Mouse (Mus musculus) forebrain, embryonic 16.5 days (tissue): ENCODE data around the gene Olfr661. TPM values are rescaled to one million over a fixed set of nuclear protein-coding genes. Genes with fewer than 3 reads are reported as not detected.

Experiments used
- ATAC-seq: fragments of 200-750 bp; cut with Nextera tagmentation; 2 replicates; pipeline ENCODE4 v1.8.0; 2017; ENCODE audit warnings: mild to moderate bottlenecking, moderate library complexity
- H3K27ac ChIP-seq: fragments of 300-500 bp; sonication (generic); 2 replicates; pipeline ENCODE4 v1.5.1; 2014; ENCODE audit warnings: low read length, control low read depth
- H3K27me3 ChIP-seq: fragments of 300-500 bp; sonication (generic); replicated peaks from 2 replicates; pipeline ENCODE4 v1.6.1; 2014; ENCODE audit warnings: low read length; ENCODE audit not compliant: control insufficient read depth, insufficient read depth
- H3K36me3 ChIP-seq: fragments of 300-500 bp; sonication (generic); 2 replicates; pipeline ENCODE4 v1.6.1; 2014; ENCODE audit not compliant: control insufficient read depth, insufficient read depth
- H3K4me1 ChIP-seq: fragments of 300-500 bp; sonication (generic); replicated peaks from 2 replicates; pipeline ENCODE4 v1.6.1; 2014; ENCODE audit warnings: low read length; ENCODE audit not compliant: control insufficient read depth, insufficient read depth
- H3K4me2 ChIP-seq: fragments of 300-500 bp; sonication (generic); 2 replicates; pipeline ENCODE4 v1.6.1; 2014; ENCODE audit warnings: mild to moderate bottlenecking, low read length, control low read depth
- H3K4me3 ChIP-seq: fragments of 300-500 bp; sonication (generic); replicated peaks from 2 replicates; pipeline ENCODE4 v1.5.1; 2014; ENCODE audit warnings: mild to moderate bottlenecking, low read length, control low read depth
- H3K9ac ChIP-seq: fragments of 300-500 bp; sonication (generic); replicated peaks from 2 replicates; pipeline ENCODE4 v1.6.1; 2014; ENCODE audit warnings: low read depth, low read length, control low read depth
- H3K9me3 ChIP-seq: fragments of 300-500 bp; sonication (generic); 2 replicates; pipeline ENCODE4 v1.6.1; 2016; ENCODE audit warnings: low read length; ENCODE audit not compliant: control insufficient read depth
- WGBS: fragments of 180-500 bp; shearing (Covaris S2); extraction: QIAGEN DNeasy Blood & Tissue Kit; methylation state at CpG from one replicate; pipeline ENCODE4 v1.1.7; 2014; 5-methylcytosine and 5-hydroxymethylcytosine counted together
- polyA plus RNA-seq: library from polyadenylated mRNA; unstranded; fragments of >200 nt; fragmentation: Nextera tagmentation; extraction: Ambion mirVana; gene quantifications from 2 replicates; pipeline ENCODE4 v1.2.1, GENCODE M21; 2015

Gene Olfr661
- not detected in 2 replicates for polyA plus RNA-seq

GRCm38 (mm10) chr7:104686201-104686600, at the start of gene Olfr661:
Olfr661 (plus strand) TSS chr7:104686501.
- H3K4me3 ChIP-seq: no peak within 1 kb of the TSS
- no peak for ATAC-seq
- no peaks in the 10 kb centered on the region for H3K4me1 ChIP-seq
- no peaks in the 10 kb centered on the region for H3K36me3 ChIP-seq
- H3K9me3 ChIP-seq: no peaks in the 10 kb centered on the region
- H3K27me3 ChIP-seq: no peaks in the 10 kb centered on the region
- no peak within 1 kb of the TSS for H3K9ac ChIP-seq
- WGBS: 94% methylated on average over 2 of the region's 2 CpGs
- H3K4me2 ChIP-seq: no peak within 1 kb of the TSS
- no peak within 1 kb of the TSS for H3K27ac ChIP-seq

DNA sequence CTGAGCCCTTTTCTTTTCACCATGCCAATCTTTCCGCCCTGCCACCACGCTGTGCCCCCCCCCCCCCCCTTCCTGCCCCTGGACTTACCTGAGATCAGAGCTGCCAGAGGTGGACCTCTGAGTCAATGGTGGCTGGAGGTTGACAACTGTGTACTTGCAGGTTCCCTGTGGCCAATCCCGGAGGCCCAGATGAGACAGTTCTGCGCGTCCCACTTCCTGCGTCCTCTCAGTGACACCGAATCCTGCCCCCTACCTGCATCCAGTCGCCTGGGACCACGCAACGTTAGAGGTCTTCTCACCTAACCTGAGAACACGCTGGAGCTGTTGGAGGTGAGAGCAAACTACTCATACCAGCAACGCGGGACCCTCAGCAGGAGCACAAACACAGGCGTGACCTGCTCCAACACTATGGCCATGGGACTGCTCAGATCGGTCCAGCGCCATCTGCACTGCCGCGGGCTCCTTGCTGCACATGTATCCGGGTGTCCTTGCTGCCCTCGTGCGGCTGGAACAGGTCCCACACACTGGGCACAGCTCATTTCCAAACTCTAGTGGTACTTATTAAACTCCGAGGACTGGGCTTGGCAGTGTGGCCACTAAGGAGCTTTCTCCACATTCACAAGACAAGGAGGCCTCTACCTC, 39.3 kb upstream of the Olfr661 start, which contains the start of gene Olfr658:
Olfr658 (minus strand) TSS at position 465 of the 642 bp plus-strand sequence.
- peak within 1 kb of the TSS; percentile 30 for H3K4me3 ChIP-seq
- WGBS: 26% methylated on average over 21 of the region's 22 CpGs
- peak; percentile 88 for ATAC-seq
- no peak within 1 kb of the TSS for H3K27ac ChIP-seq
- no peaks in the 10 kb centered on the region for H3K27me3 ChIP-seq
- H3K9ac ChIP-seq: no peak within 1 kb of the TSS; the same call in 1 of the 2 replicates
- H3K36me3 ChIP-seq: no peaks in the 10 kb centered on the region
- no peaks in the 10 kb centered on the region for H3K9me3 ChIP-seq
- peak within 1 kb of the TSS; percentile 49 for H3K4me2 ChIP-seq
- H3K4me1 ChIP-seq: no peaks in the 10 kb centered on the region

DNA sequence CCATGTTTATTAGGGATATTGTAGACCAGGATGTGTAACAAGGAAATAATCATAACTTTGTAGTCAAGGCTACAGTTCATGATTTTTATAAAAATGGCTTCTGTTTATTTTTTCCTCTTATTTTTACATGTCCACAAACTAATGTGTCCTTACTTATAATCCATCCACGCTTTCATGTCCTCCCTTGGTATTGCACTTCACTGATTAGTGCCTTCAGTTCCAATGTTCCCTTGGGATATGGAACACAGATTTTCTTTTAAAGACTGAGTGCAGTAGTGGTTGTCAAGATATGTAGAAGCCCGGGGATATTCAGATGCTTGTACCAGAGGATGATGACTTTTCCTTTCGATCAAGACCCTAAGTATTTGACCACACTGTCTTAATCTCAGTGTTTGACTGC, 19.8 kb upstream of the Olfr661 start, which contains the start of gene Olfr659:
Olfr659 (plus strand) TSS at position 301 of the 400 bp plus-strand sequence.
- Histone ChIP-seq H3K4me3 (no peak within 1 kb of the TSS), H3K27ac (no peak within 1 kb of the TSS), H3K27me3 (no peaks in the 10 kb centered on the region), H3K4me2 (no peak within 1 kb of the TSS), H3K9ac (no peak within 1 kb of the TSS), H3K4me1 (no peaks in the 10 kb centered on the region), H3K36me3 (no peaks in the 10 kb centered on the region), H3K9me3 (no peaks in the 10 kb centered on the region)
- ATAC-seq: no peak
- WGBS: 90% methylated on average over 3 of the region's 3 CpGs

Other genes starting within 250 kb of the Olfr661 start
- 0.42 and 0.70 TPM in 2 replicates for gene Trim30a, start 221.3 kb upstream of the Olfr661 start, polyA plus RNA-seq
- gene Trim30d, start 178.7 kb upstream of the Olfr661 start, polyA plus RNA-seq: 0.15 and 0.42 TPM in 2 replicates
- not detected in 2 replicates for gene Olfr651, start 136.4 kb upstream of the Olfr661 start, polyA plus RNA-seq
- not detected in 2 replicates for gene Olfr652, start 125.6 kb upstream of the Olfr661 start, polyA plus RNA-seq
- not detected in 2 replicates for gene Olfr653, start 109.2 kb upstream of the Olfr661 start, polyA plus RNA-seq
- gene Olfr654, start 99.5 kb upstream of the Olfr661 start, polyA plus RNA-seq: not detected in 2 replicates
- gene Olfr655, start 84.7 kb upstream of the Olfr661 start, polyA plus RNA-seq: not detected in 2 replicates
- gene Olfr656, start 72.5 kb upstream of the Olfr661 start, polyA plus RNA-seq: not detected in 2 replicates
- gene Olfr657, start 61.7 kb upstream of the Olfr661 start, polyA plus RNA-seq: not detected in 2 replicates
- gene Olfr658, start 39.2 kb upstream of the Olfr661 start, polyA plus RNA-seq: 0.09 TPM in 1 of 2 replicates, not detected in the other
- not detected in 2 replicates for gene Olfr659, start 19.7 kb upstream of the Olfr661 start, polyA plus RNA-seq
- not detected in 2 replicates for gene Usp17le, start 91.0 kb downstream of the Olfr661 start, polyA plus RNA-seq
- gene Usp17lb, start 156.1 kb downstream of the Olfr661 start, polyA plus RNA-seq: not detected in 2 replicates
- gene Usp17la, start 170.5 kb downstream of the Olfr661 start, polyA plus RNA-seq: not detected in 2 replicates
- not detected in 2 replicates for gene Olfr665, start 191.5 kb downstream of the Olfr661 start, polyA plus RNA-seq
- not detected in 2 replicates for gene Olfr666, start 209.5 kb downstream of the Olfr661 start, polyA plus RNA-seq
- gene Olfr667, start 235.0 kb downstream of the Olfr661 start, polyA plus RNA-seq: not detected in 2 replicates
- not detected in 2 replicates for gene Olfr668, start 241.6 kb downstream of the Olfr661 start, polyA plus RNA-seq
- gene Olfr669, start 247.7 kb downstream of the Olfr661 start, polyA plus RNA-seq: not detected in 2 replicates